Mouse (Mus musculus) CD4-positive, CD25-positive, alpha-beta regulatory T cell, adult 2 months (primary cell): ENCODE measurements around the gene Siva1.

Experiments
- DNase-seq: peaks from one replicate; pipeline ENCODE4 v3.0.0-alpha.2; 2012; ENCODE audit warnings: low read depth, low spot score

The Siva1 gene

DNA sequence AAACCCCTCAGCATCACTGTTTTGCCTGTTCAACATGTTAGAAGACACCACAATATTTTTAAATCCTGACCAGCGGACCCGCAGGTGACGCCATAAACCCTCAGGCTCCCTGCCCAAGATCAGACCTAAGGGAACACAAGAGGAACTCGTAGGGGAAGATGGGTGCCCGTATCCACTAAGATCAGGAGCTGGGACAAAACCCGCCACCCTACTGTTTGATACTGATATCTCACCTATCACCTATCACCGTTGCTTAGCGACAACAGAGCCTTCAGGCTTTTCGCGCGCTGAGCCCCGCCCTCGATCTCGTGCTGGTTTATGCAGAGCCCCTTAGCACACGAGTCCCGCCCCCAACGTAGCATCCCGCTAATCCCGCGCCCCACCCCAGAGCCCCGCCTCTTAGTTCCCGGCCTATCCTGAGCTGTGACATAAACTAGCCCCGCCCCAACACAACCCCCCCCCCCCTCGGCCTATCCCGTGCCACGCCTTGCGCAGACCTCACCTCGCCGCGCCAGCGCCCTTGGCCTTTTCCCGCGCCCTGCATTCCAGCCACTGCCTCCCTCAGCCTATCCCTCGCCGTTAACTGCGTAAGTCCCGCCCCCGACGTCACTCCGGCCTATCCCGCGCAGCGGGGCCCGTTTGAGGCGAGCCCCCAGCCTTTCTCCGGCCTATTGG lies at the start of gene Siva1:
Gene Siva1, plus strand, starts transcription at position 500 of the 675 bp plus-strand sequence.
- DNase-seq: peak; percentile 98

GRCm38 (mm10) chr12:112594989-112595388 lies 49.5 kb upstream of the Siva1 start:
- no peak for DNase-seq

GRCm38 (mm10) chr12:112595626-112596025 lies 48.9 kb upstream of the Siva1 start:
- DNase-seq: no peak

GRCm38 (mm10) chr12:112596454-112596853 lies 48.0 kb upstream of the Siva1 start:
- no peak for DNase-seq

DNA sequence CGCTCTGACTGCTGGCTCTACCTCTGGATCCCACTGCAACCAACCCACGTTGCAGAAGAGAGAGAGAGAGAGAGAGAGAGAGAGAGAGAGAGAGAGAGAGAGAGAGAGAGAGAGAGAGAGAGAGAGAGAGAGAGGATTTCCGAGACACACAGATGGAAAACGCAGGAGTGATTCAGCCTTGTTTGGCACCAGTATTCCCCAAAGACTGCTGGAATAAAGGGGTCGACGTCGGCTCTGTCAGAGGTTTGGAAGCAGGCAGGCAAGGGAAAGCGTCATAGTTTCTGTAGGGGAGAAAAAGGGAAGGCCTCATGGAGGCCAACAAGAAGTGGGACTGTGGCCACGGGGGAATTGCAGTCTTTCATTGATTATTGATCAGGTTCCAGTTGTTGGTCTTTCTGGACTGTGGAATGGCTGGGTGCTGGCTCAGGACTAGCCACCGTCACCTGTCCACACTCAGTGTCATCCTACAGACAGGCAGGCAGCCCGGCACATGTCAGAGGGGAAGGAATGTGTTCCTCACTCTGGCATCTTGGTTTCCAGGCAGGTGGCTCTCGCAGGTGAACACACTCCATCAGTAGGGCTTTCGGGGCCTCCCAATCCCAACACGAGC lies 47.5 kb upstream of the Siva1 start:
- DNase-seq: no peak

DNA sequence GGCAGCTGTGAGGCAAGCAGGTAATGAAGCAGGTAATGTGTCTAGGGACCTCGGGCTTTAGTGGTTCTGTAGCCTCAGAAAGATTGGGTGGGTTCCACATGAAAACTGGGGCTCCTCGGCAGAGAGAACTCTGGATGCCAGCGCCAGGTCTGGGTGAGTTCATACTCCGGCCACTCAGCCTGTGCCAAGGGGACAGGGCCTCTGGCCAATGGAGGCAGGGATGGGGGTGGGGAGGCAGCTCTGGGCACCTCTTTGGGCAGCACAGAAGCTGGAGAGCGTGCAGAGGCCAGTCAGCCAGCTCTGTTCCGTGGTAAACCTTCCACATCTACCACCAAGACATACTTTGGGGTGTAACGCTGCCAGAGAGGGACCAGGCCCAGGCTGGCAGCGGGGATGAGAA lies 46.9 kb upstream of the Siva1 start:
- no peak for DNase-seq

DNA sequence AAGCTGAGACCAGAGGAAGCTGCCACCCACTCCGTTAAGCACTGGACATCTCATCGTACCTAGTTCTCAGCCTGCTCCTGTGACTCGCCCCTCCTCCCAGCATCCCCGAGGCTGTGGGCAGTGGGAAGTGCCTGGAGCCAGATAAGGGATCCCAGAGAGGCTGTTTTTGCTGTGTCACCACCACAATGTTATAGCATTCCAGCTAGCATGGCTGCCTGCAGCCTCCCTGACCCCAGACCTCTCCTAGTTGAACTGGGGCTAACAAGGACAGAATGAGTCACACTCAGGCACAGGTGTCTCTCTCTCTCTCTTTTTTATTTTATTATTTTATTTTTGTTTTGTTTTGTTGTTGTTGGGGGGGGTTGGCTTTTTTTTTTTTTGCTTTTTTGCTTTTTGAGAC lies 45.3 kb upstream of the Siva1 start:
- DNase-seq: no peak

GRCm38 (mm10) chr12:112599942-112600611 lies 44.4 kb upstream of the Siva1 start:
- DNase-seq: no peak

DNA sequence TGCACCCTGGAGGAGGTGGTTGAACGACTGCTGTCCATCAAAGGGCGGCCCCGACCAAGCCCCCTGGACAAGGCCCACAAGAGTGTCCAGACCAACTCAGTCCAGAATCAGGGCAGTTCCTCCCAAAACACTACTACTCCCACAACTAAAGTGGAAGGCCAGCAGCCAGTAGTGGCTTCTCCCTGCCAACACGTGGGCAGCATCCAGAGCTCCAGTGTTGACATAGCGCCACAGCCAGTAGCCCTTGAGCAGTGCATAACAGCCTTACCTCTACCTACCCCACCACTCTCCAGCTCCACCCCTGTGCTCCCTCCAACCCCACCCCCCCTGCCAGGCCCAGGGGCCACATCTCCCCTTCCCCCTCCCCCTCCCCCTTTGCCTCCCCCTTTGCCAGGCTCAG lies 40.5 kb upstream of the Siva1 start:
- DNase-seq: no peak

DNA sequence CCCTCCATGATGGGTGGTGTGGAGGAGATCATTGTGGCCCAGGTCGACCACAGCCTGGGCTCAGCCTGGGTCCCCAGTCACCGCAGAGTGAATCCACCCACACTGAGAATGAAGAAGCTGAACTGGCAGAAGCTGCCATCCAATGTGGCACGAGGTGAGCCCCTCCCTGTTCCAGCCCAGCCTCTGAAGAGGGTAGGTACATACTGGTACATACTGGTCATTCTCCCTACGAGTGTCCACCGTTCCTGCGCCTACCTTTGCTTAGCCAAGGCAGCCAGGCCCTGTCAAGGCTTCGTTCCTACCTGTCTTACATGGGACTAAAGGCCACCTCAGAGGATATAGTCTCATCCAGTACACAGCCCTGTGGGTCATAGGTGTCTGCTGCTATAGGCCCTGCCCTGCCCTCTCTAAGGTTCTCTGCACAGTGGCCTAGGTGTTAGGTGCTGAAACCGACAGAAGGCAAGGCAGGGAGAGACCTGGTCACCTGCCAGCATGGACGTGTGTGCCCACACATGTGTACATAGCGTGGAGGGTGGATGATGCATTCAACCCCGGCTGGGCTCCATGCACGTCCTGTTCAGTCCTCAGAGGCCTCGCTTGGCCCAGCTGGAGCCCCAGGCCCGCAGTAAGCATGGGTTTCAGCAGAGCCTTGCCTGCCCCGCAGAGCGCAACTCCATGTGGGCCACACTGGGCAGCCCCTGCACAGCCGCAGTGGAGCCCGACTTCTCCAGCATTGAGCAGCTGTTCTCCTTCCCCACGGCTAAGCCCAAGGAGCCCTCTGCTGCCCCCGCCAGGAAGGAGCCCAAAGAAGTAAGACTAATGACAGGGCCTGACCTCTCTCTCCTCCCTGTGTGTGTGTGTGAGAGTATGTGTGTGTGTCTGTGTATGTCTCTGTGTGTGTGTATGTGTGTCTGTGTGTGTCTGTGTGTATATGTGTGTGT lies 39.5 kb upstream of the Siva1 start:
- DNase-seq: peak; percentile 36

DNA sequence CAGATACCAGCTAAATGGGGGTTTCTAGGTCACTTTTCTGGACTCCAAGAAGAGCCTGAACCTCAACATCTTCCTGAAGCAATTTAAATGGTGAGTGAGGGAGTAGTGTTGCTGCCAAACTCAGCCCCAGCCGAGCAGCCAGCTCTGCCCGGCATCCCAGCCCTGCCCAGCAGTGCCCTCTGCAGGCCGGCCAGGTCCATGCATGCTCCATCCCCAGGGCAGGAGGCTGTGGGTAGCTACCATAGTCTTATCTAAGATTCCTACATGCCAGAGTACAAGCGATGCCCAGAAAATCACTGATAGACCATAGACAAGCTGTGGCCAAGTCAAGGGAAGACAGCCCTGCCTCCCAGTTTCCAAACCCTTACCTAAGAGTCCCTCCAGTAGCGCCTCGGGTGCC lies 38.7 kb upstream of the Siva1 start:
- peak; percentile 84 for DNase-seq

- no peak for DNase-seq
Observed at GRCm38 (mm10) chr12:112606998-112607397, 37.5 kb upstream of the Siva1 start.

GRCm38 (mm10) chr12:112609031-112609430 lies 35.4 kb upstream of the Siva1 start:
- no peak for DNase-seq

GRCm38 (mm10) chr12:112616668-112617067 lies 27.8 kb upstream of the Siva1 start:
- DNase-seq: no peak

GRCm38 (mm10) chr12:112617184-112617583 lies 27.3 kb upstream of the Siva1 start:
- DNase-seq: peak; percentile 61

GRCm38 (mm10) chr12:112617898-112618380 lies 26.5 kb upstream of the Siva1 start:
- DNase-seq: peak; percentile 88

DNA sequence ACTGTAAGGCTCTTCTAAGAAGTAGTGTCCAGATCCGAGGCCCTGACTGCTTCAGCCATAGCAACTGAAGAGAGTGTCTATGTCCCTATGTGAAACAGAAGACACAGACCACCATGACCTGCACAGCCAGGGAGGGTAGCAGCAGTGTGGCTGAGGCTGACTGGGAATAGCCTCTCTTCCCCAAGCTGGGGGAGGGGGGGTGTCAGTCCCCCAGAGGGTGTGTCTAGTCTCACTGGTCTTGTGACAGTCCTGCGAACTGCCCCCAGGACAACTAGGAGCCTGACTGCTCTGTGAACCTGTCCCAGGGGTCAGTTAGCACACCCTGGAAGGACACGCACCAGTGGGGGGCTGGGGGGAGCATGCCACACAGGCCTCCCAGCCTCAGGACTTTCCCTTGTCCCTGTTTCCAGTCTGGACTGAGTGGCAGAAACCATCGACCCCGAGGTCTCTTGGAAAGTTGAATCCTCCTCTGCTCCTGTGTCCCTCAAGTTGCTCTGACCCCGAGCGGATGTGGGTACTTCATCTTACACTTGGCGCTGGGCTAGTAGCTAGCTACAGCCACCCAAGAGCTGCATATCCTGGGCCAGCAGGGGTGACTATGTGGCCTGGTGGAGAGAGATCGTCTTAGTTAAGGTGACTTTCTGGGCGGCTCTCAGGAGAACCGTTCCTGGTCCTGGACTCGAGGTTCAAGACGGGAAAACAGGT lies 25.3 kb upstream of the Siva1 start:
- DNase-seq: peak; percentile 57

- DNase-seq: peak; percentile 79
Observed at GRCm38 (mm10) chr12:112619686-112620353, 24.7 kb upstream of the Siva1 start, which contains the start of gene Adssl1. Adssl1 (plus strand) TSS chr12:112620045.

DNA sequence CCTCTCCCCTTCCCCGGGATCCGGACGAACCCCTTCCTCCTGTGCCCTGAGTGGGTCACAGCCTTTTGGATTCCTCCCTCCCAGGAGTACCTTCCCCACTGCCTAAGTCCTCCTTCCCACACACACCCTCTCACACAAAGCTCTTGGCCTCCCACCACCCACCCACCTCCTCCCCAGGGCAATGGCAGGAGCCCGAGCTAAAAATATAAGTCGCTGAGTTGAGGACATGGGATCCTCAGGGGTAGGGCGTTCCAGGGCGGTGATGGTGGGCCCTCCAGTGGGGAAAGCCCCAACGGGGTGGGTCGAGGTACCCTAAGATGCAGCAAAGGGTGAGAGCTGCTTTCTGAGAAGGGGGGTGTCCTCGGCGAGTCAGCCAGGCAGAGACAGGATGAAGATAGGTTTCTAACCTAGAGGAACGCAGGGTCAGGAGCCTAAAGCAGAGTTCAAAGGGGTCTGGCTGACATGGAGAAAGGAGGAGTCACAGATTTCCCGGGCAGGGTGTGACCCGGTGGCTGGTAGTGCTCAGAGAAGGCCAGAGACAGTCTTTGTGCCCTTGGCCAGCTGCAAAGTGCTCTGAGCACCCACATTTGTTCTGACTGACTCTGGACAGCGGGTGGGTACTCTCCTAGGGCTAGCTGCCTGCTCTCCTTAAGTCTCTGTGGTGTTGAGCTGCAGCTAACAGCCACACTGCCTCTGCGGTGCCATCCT lies 24.0 kb upstream of the Siva1 start:
- peak; percentile 34 for DNase-seq

GRCm38 (mm10) chr12:112621900-112622299 lies 22.6 kb upstream of the Siva1 start:
- no peak for DNase-seq
